Mouse (Mus musculus) lung, postnatal 0 days (tissue): ENCODE measurements around the gene A130010J15Rik. TPM values are rescaled to one million over a fixed set of nuclear protein-coding genes. Genes with fewer than 3 reads are reported as not detected.

ENCODE experiments used
- ATAC-seq: fragments of 200-750 bp; cut with Nextera tagmentation; 2 replicates; pipeline ENCODE4 v1.8.0; 2017; ENCODE audit warnings: moderate library complexity
- DNase-seq: peaks from one replicate; pipeline ENCODE4 v3.0.0-alpha.2; 2016; ENCODE audit warnings: low spot score
- H3K27ac ChIP-seq: fragments of 300-500 bp; sonication (generic); 2 replicates; pipeline ENCODE4 v1.5.1; 2014; ENCODE audit warnings: antibody characterized with exemption, mild to moderate bottlenecking, low read length, mixed read lengths
- H3K27me3 ChIP-seq: fragments of 300-500 bp; sonication (generic); replicated peaks from 2 replicates; pipeline ENCODE4 v1.6.1; 2014; ENCODE audit warnings: low read length, mixed read lengths; ENCODE audit not compliant: insufficient read depth
- H3K36me3 ChIP-seq: fragments of 300-500 bp; sonication (generic); 2 replicates; pipeline ENCODE4 v1.6.1; 2014; ENCODE audit warnings: low read length, mixed read lengths; ENCODE audit not compliant: insufficient read depth
- H3K4me1 ChIP-seq: fragments of 300-500 bp; sonication (generic); 2 replicates; pipeline ENCODE4 v1.6.1; 2014; ENCODE audit warnings: antibody characterized with exemption, low read depth, low read length, mixed read lengths; ENCODE audit not compliant: insufficient read depth
- H3K4me2 ChIP-seq: fragments of 300-500 bp; sonication (generic); replicated peaks from 2 replicates; pipeline ENCODE4 v1.6.1; 2014; ENCODE audit warnings: low read depth, mild to moderate bottlenecking, low read length, moderate library complexity, mixed read lengths
- H3K4me3 ChIP-seq: fragments of 300-500 bp; sonication (generic); 2 replicates; pipeline ENCODE4 v1.5.1; 2014; ENCODE audit warnings: low read depth, low read length
- H3K9ac ChIP-seq: fragments of 300-500 bp; sonication (generic); replicated peaks from 2 replicates; pipeline ENCODE4 v1.6.1; 2014; ENCODE audit warnings: low read depth, mild to moderate bottlenecking
- H3K9me3 ChIP-seq: fragments of 300-500 bp; sonication (generic); 2 replicates; pipeline ENCODE4 v1.6.1; 2016; ENCODE audit warnings: low read length, mixed read lengths
- CTCF ChIP-seq: IDR thresholded peaks from 2 replicates; pipeline ENCODE4 v1.5.1; 2016; ENCODE audit warnings: antibody characterized with exemption, mild to moderate bottlenecking
- EP300 ChIP-seq: IDR thresholded peaks from 2 replicates; pipeline ENCODE4 v1.6.1; 2016; ENCODE audit warnings: antibody characterized with exemption, mild to moderate bottlenecking, control low read depth
- WGBS: fragments of 180-500 bp; shearing (Covaris S2); extraction: QIAGEN DNeasy Blood & Tissue Kit; methylation state at CpG from one replicate; pipeline ENCODE4 v1.1.7; 2014; 5-methylcytosine and 5-hydroxymethylcytosine counted together
- polyA plus RNA-seq: library from polyadenylated mRNA; unstranded; fragments of >200 nt; fragmentation: Nextera tagmentation; extraction: Ambion mirVana; gene quantifications from 2 replicates; pipeline ENCODE4 v1.2.1, GENCODE M21; 2015

The A130010J15Rik gene
- polyA plus RNA-seq, 1 experiment from 2014 or later = 8.3 TPM

- DNase-seq (peak; percentile 35), ATAC-seq (0 out of 2 replicates have a peak, but pooled peaks have one; percentile 26)
- TF ChIP-seq CTCF (no peak), EP300 (no peak)
- Histone ChIP-seq H3K4me1 (no peaks in the 10 kb centered on the region), H3K9ac (no peak overlapping the region), H3K4me2 (no peak overlapping the region), H3K9me3 (no peaks in the 10 kb centered on the region), H3K27ac (no peak overlapping the region), H3K36me3 (no peaks in the 10 kb centered on the region), H3K4me3 (no peak overlapping the region), H3K27me3 (no peaks in the 10 kb centered on the region)
- 12% methylated on average over 7 of the region's 7 CpGs for WGBS
Measured at GRCm38 (mm10) chr1:193138087-193138486, 29.8 kb upstream of the A130010J15Rik start.

- Histone ChIP-seq H3K27ac (no peak overlapping the region), H3K9me3 (no peaks in the 10 kb centered on the region), H3K4me2 (no peak overlapping the region), H3K4me3 (no peak overlapping the region), H3K9ac (no peak overlapping the region), H3K36me3 (no peaks in the 10 kb centered on the region), H3K27me3 (no peaks in the 10 kb centered on the region), H3K4me1 (no peaks in the 10 kb centered on the region)
- WGBS = 34% methylated on average over 3 of the region's 3 CpGs
- ATAC-seq (peak; percentile 3; the same call in 1 of the 2 replicates), DNase-seq (no peak)
- TF ChIP-seq EP300 = no peak
Measured at GRCm38 (mm10) chr1:193138669-193139068, 29.2 kb upstream of the A130010J15Rik start.

- 63% methylated on average over 7 of the region's 7 CpGs for WGBS
- ATAC-seq (no peak), DNase-seq (no peak)
- Histone ChIP-seq H3K27me3 (no peaks in the 10 kb centered on the region), H3K9me3 (no peaks in the 10 kb centered on the region), H3K4me3 (no peak overlapping the region), H3K9ac (no peak overlapping the region), H3K4me2 (no peak overlapping the region), H3K27ac (no peak overlapping the region), H3K36me3 (no peaks in the 10 kb centered on the region), H3K4me1 (no peaks in the 10 kb centered on the region)
- TF ChIP-seq CTCF (no peak), EP300 (no peak)
Measured at GRCm38 (mm10) chr1:193141118-193141517, 26.7 kb upstream of the A130010J15Rik start.

GRCm38 (mm10) chr1:193142517-193143062 lies 25.3 kb upstream of the A130010J15Rik start:
- Histone ChIP-seq H3K27me3 (no peaks in the 10 kb centered on the region), H3K27ac (no peak overlapping the region), H3K4me3 (no peak overlapping the region), H3K36me3 (no peaks in the 10 kb centered on the region), H3K4me2 (no peak overlapping the region), H3K9me3 (no peaks in the 10 kb centered on the region), H3K4me1 (no peaks in the 10 kb centered on the region), H3K9ac (no peak overlapping the region)
- TF ChIP-seq CTCF (no peak), EP300 (no peak)
- WGBS = 75% methylated on average over 8 of the region's 8 CpGs
- ATAC-seq (no peak), DNase-seq (no peak)

GRCm38 (mm10) chr1:193144516-193144915 lies 23.3 kb upstream of the A130010J15Rik start:
- Histone ChIP-seq H3K27ac (no peak overlapping the region), H3K9ac (no peak overlapping the region), H3K36me3 (no peaks in the 10 kb centered on the region), H3K4me3 (no peak overlapping the region), H3K4me1 (no peaks in the 10 kb centered on the region), H3K27me3 (no peaks in the 10 kb centered on the region), H3K9me3 (no peaks in the 10 kb centered on the region), H3K4me2 (no peak overlapping the region)
- TF ChIP-seq EP300 (no peak), CTCF (no peak)
- no peak for ATAC-seq
- WGBS = 86% methylated on average over 6 of the region's 6 CpGs
- no peak for DNase-seq

GRCm38 (mm10) chr1:193145101-193145500 lies 22.7 kb upstream of the A130010J15Rik start:
- Histone ChIP-seq H3K36me3 (no peaks in the 10 kb centered on the region), H3K27me3 (no peaks in the 10 kb centered on the region), H3K9ac (no peak overlapping the region), H3K9me3 (no peaks in the 10 kb centered on the region), H3K4me2 (no peak overlapping the region), H3K4me3 (no peak overlapping the region), H3K4me1 (no peaks in the 10 kb centered on the region), H3K27ac (no peak overlapping the region)
- ATAC-seq (no peak), DNase-seq (no peak)
- WGBS = 70% methylated on average over 4 of the region's 4 CpGs
- TF ChIP-seq EP300 (no peak), CTCF (no peak)

GRCm38 (mm10) chr1:193146416-193146815 lies 21.4 kb upstream of the A130010J15Rik start:
- ATAC-seq (no peak), DNase-seq (no peak)
- Histone ChIP-seq H3K4me2 (no peak overlapping the region), H3K27ac (no peak overlapping the region), H3K4me3 (no peak overlapping the region), H3K36me3 (no peaks in the 10 kb centered on the region), H3K27me3 (no peaks in the 10 kb centered on the region), H3K9ac (no peak overlapping the region), H3K4me1 (no peaks in the 10 kb centered on the region), H3K9me3 (no peaks in the 10 kb centered on the region)
- 70% methylated on average over 1 of the region's 1 CpGs for WGBS
- TF ChIP-seq CTCF (no peak), EP300 (no peak)
